Mouse (Mus musculus) cerebellum, adult (tissue): ENCODE results near the gene Slx1b.
A peak's percentile ranks its signal among the peaks of the same experiment; 100 is the strongest.
"Not testable (repeated sequence)": the region's sequence is repeated elsewhere in the genome, so short reads cannot be mapped to it uniquely, and the experiment has no call there.

ENCODE experiments used
- ATAC-seq: cut with Nextera tagmentation; 2 replicates; pipeline ENCODE4 v1.9.2; 2017; ENCODE audit warnings: mild to moderate bottlenecking, moderate library complexity, mixed read lengths; ENCODE audit not compliant: insufficient number of reproducible peaks, low FRiP score, low TSS enrichment

The Slx1b gene

GRCm38 (mm10) chr7:126695631-126696207 is at the start of gene Slx1b:
Gene Slx1b (minus strand): TSS chr7:126695784.
- peak; percentile 89 for ATAC-seq

- ATAC-seq: no peak
These were observed 46.4 kb upstream of the Slx1b start for GRCm38 (mm10) chr7:126741964-126742482.

- ATAC-seq: no peak
These were observed 45.9 kb upstream of the Slx1b start for GRCm38 (mm10) chr7:126741452-126741851.

- ATAC-seq: no peak
These were observed 45.4 kb upstream of the Slx1b start for GRCm38 (mm10) chr7:126740977-126741376.

GRCm38 (mm10) chr7:126740132-126740735 is 44.6 kb upstream of the Slx1b start:
- no peak for ATAC-seq

GRCm38 (mm10) chr7:126739551-126739950 is 44.0 kb upstream of the Slx1b start:
- ATAC-seq: no peak

- ATAC-seq: no peak
These were observed 40.5 kb upstream of the Slx1b start for GRCm38 (mm10) chr7:126736122-126736521.

GRCm38 (mm10) chr7:126730256-126730789 is 34.7 kb upstream of the Slx1b start:
- not testable (repeated sequence) for ATAC-seq

GRCm38 (mm10) chr7:126725667-126726066 is 30.1 kb upstream of the Slx1b start:
- ATAC-seq: no peak

GRCm38 (mm10) chr7:126725077-126725476 is 29.5 kb upstream of the Slx1b start:
- no peak for ATAC-seq

- ATAC-seq: no peak
These were observed 26.1 kb upstream of the Slx1b start for GRCm38 (mm10) chr7:126721635-126722034.

- ATAC-seq: no peak
These were observed 23.3 kb upstream of the Slx1b start for GRCm38 (mm10) chr7:126718787-126719337.

- ATAC-seq: no peak
These were observed 22.0 kb upstream of the Slx1b start for GRCm38 (mm10) chr7:126717566-126717965.

- ATAC-seq: no peak
These were observed 20.1 kb upstream of the Slx1b start for GRCm38 (mm10) chr7:126715679-126716078.

- no peak for ATAC-seq
These were observed 16.3 kb upstream of the Slx1b start for GRCm38 (mm10) chr7:126711910-126712309.

- ATAC-seq: no peak
These were observed 14.7 kb upstream of the Slx1b start for GRCm38 (mm10) chr7:126710266-126710665.

GRCm38 (mm10) chr7:126708175-126708952 is 12.8 kb upstream of the Slx1b start:
- no peak for ATAC-seq

GRCm38 (mm10) chr7:126707442-126708174 is 12.0 kb upstream of the Slx1b start, which contains the start of gene Coro1a:
Gene Coro1a (minus strand): TSS chr7:126707787.
- ATAC-seq: no peak

- ATAC-seq: peak; percentile 78
These were observed 8.8 kb upstream of the Slx1b start for GRCm38 (mm10) chr7:126704121-126704980.
